Comparison of ENCODE assay signal across 15 mouse cellular contexts in genomic region chr9:108073141-108073930, GRCm38 (mm10). TPM values are rescaled to one million over a fixed set of nuclear protein-coding genes. Genes with fewer than 3 reads are reported as not detected.
DNase-seq lines count a peak whose midpoint lies in the region; ATAC-seq lines count a peak whose summit lies in the region.
"Had no signal": no experiment of that assay in that cellular context is flagged by ENCODE, and none has a peak within 500 bp of the region (broad histone marks: within the 10 kb centered on the region; RNA-seq: fewer than 3 reads in every experiment).

No protein-coding gene starts in this region.

- H3K4me1 ChIP-seq in limb, embryonic 12.5 days (replicated peaks): peaks cover 8% of the 10 kb centered on the region
- H3K4me1 ChIP-seq in limb, embryonic 10.5 days: peaks cover 18% of the 10 kb centered on the region

- WGBS in limb, embryonic 12.5 days: 61% methylated on average over 7 of the region's 7 CpGs
- 64% methylated on average over 7 of the region's 7 CpGs for WGBS in limb, embryonic 10.5 days

- no peak for ATAC-seq in limb, embryonic 12.5 days (ENCODE audit: insufficient number of reproducible peaks, insufficient read depth, low FRiP score, low TSS enrichment, low read depth)
- ATAC-seq: CD4-positive, CD25-positive, alpha-beta regulatory T cell, adult 4 months; Patski had no signal

- peak overlapping the region; percentile 42; the same call in 1 of the 2 replicates for H3K9ac ChIP-seq in limb, embryonic 12.5 days (replicated peaks)

- H3K9me3 ChIP-seq in limb, embryonic 12.5 days: no peaks in the 10 kb centered on the region
- H3K9me3 ChIP-seq in limb, embryonic 10.5 days (replicated peaks): no peaks in the 10 kb centered on the region
- H3K9me3 ChIP-seq: hindbrain, embryonic 10.5 days had no signal

- peak; percentile 60 for DNase-seq in gastrocnemius, postnatal 25 days
- DNase-seq in gastrocnemius, postnatal 36 days: no peak
- DNase-seq in limb, embryonic 10.5 days (ENCODE audit: low spot score): no peak
- peak; percentile 96 for DNase-seq in cerebellum, adult 11-12 months
- DNase-seq in cerebellum, postnatal 36 days: peak; percentile 79 to 85
- no peak for DNase-seq in ovary, postnatal 10 days (ENCODE audit: low spot score)
- no peak for DNase-seq in spleen, postnatal 36 days (ENCODE audit: low spot score in 2 of 2)
- DNase-seq: adrenal gland, postnatal 25 days; kidney, postnatal 36 days; lung, postnatal 36 days; thymus, adult 18-20 months had no signal

- H3K27ac ChIP-seq in limb, embryonic 12.5 days: no peak overlapping the region
- H3K27ac ChIP-seq in limb, embryonic 10.5 days: no peak overlapping the region
- H3K27ac ChIP-seq: hindbrain, embryonic 10.5 days had no signal

- H3K4me3 ChIP-seq in limb, embryonic 12.5 days (replicated peaks): no peak overlapping the region
- H3K4me3 ChIP-seq in limb, embryonic 10.5 days: no peak overlapping the region
- H3K4me3 ChIP-seq: hindbrain, embryonic 10.5 days had no signal

- intact Hi-C loops in gastrocnemius, postnatal 36 days (cut with DNase I): no loop called here

- no peaks in the 10 kb centered on the region for H3K27me3 ChIP-seq in limb, embryonic 12.5 days
- no peaks in the 10 kb centered on the region for H3K27me3 ChIP-seq in limb, embryonic 10.5 days (ENCODE audit: low read depth, poor library complexity, severe bottlenecking)
- H3K27me3 ChIP-seq: Patski had no signal

- no peak overlapping the region for H3K4me2 ChIP-seq in limb, embryonic 12.5 days

- H3K36me3 ChIP-seq in limb, embryonic 12.5 days: peaks cover 47% of the 10 kb centered on the region
- peaks cover 38% of the 10 kb centered on the region for H3K36me3 ChIP-seq in limb, embryonic 10.5 days

RNA-seq across cellular contexts. Expression of gene Mst1, which starts 6.9 kb away (rescaled TPM):
- not detected for total RNA-seq in gastrocnemius, postnatal 25 days (2021)
- total RNA-seq in gastrocnemius, postnatal 36 days (2021): not detected
- 0.18 and 0.51 TPM in 2 replicates for polyA plus RNA-seq in limb, embryonic 12.5 days (2016; fragmentation: Nextera tagmentation; extraction: Ambion mirVana)
- 0.54 and 0.74 TPM in 2 replicates for polyA plus RNA-seq in limb, embryonic 10.5 days (2016; fragmentation: Nextera tagmentation; extraction: Ambion mirVana)

RNA-seq across cellular contexts. Expression of gene Rnf123, which starts 9.8 kb away (rescaled TPM):
- 100 to 1,000 TPM; 163 to 169 TPM for total RNA-seq in gastrocnemius, postnatal 25 days (2021)
- 100 to 1,000 TPM; 141 to 153 TPM for total RNA-seq in gastrocnemius, postnatal 36 days (2021)
- polyA plus RNA-seq in limb, embryonic 12.5 days (2016; fragmentation: Nextera tagmentation; extraction: Ambion mirVana): 30.5 and 38.0 TPM in 2 replicates
- polyA plus RNA-seq in limb, embryonic 10.5 days (2016; fragmentation: Nextera tagmentation; extraction: Ambion mirVana): 31.8 and 37.5 TPM in 2 replicates

RNA-seq across cellular contexts. Expression of gene Amigo3, which starts 20.4 kb away (rescaled TPM):
- 1 to 10 TPM; 1.9 to 2.4 TPM for total RNA-seq in gastrocnemius, postnatal 25 days (2021)
- 1 to 10 TPM; 1.5 to 2.6 TPM for total RNA-seq in gastrocnemius, postnatal 36 days (2021)
- polyA plus RNA-seq in limb, embryonic 12.5 days (2016; fragmentation: Nextera tagmentation; extraction: Ambion mirVana): 3.1 and 3.7 TPM in 2 replicates
- 1.9 and 3.5 TPM in 2 replicates for polyA plus RNA-seq in limb, embryonic 10.5 days (2016; fragmentation: Nextera tagmentation; extraction: Ambion mirVana)

RNA-seq across cellular contexts. Expression of gene Apeh, which starts 21.1 kb away (rescaled TPM):
- 10 to 100 TPM; 32.9 to 34.4 TPM for total RNA-seq in gastrocnemius, postnatal 25 days (2021)
- 10 to 100 TPM; 26.0 to 31.0 TPM for total RNA-seq in gastrocnemius, postnatal 36 days (2021)
- 56.9 and 57.9 TPM in 2 replicates for polyA plus RNA-seq in limb, embryonic 12.5 days (2016; fragmentation: Nextera tagmentation; extraction: Ambion mirVana)
- 70.8 and 76.2 TPM in 2 replicates for polyA plus RNA-seq in limb, embryonic 10.5 days (2016; fragmentation: Nextera tagmentation; extraction: Ambion mirVana)

RNA-seq across cellular contexts. Expression of gene Gmppb, which starts 24.3 kb away (rescaled TPM):
- 1 to 10 TPM; 6.0 to 6.2 TPM for total RNA-seq in gastrocnemius, postnatal 25 days (2021)
- 1 to 10 TPM; 3.3 to 3.8 TPM for total RNA-seq in gastrocnemius, postnatal 36 days (2021)
- 22.5 and 25.5 TPM in 2 replicates for polyA plus RNA-seq in limb, embryonic 12.5 days (2016; fragmentation: Nextera tagmentation; extraction: Ambion mirVana)
- polyA plus RNA-seq in limb, embryonic 10.5 days (2016; fragmentation: Nextera tagmentation; extraction: Ambion mirVana): 25.2 and 26.4 TPM in 2 replicates

Comparison
In these comparisons a context has a peak if more than half of its experiments do, and no peak if none do; other contexts are left out.
1. DNase-seq: peak in gastrocnemius, postnatal 25 days (single experiment), cerebellum, adult 11-12 months (single experiment) and cerebellum, postnatal 36 days (2 of 2); none in gastrocnemius, postnatal 36 days (0 of 2), limb, embryonic 10.5 days (single experiment), ovary, postnatal 10 days (single experiment) and spleen, postnatal 36 days (0 of 2).